In genomic region chr10:41518508-41518980, GRCm38 (mm10) we compare ENCODE assay signal across 8 mouse cellular contexts. TPM values are rescaled to one million over a fixed set of nuclear protein-coding genes. Genes with fewer than 3 reads are reported as not detected.
DNase-seq lines count a peak whose midpoint lies in the region; ATAC-seq and TF ChIP-seq lines count a peak whose summit lies in the region.

No protein-coding gene starts in this region.

- DNase-seq in R1 (ENCODE audit: low read depth, low spot score), result peak; percentile 87
- peak; percentile 83 to 87 for DNase-seq in cerebellum, adult 2 months
- peak; percentile 71 for DNase-seq in forelimb bud, embryonic 11.5 days (ENCODE audit: low read depth, low spot score)
- DNase-seq in left cerebral cortex, adult 18-20 months (ENCODE audit: low spot score in 2 of 2), result peak; percentile 35 to 42
- peak; percentile 90 for DNase-seq in lung, postnatal 36 days
- DNase-seq in retina, postnatal 1 day, result peak; percentile 86
- peak; percentile 64 to 68 for DNase-seq in urinary bladder, postnatal 4 days (ENCODE audit: low spot score in 2 of 2)

- H3K4me2 ChIP-seq in hindbrain, embryonic 16.5 days (ENCODE audit: low read length), result peak overlapping the region; percentile 97

- H3K9ac ChIP-seq in hindbrain, embryonic 16.5 days (ENCODE audit: low read depth, low read length), result peak overlapping the region; percentile 91

- H3K4me1 ChIP-seq in cerebellum, adult 2 months (ENCODE audit: control insufficient read depth, insufficient read depth, low read length), result peaks cover 3% of the 10 kb centered on the region; the same call in 1 of the 2 replicates
- peaks cover 16% of the 10 kb centered on the region for H3K4me1 ChIP-seq in hindbrain, embryonic 16.5 days (ENCODE audit: control insufficient read depth, insufficient read depth, low read depth, low read length)

- peak; percentile 73 for TF ChIP-seq CTCF in cerebellum, adult 2 months (IDR thresholded peaks at IDR 0.05; ENCODE audit: borderline replicate concordance, insufficient read depth, low read depth, low read length)

- peak; percentile 78 for ATAC-seq in hindbrain, embryonic 16.5 days

- no peaks in the 10 kb centered on the region for H3K36me3 ChIP-seq in hindbrain, embryonic 16.5 days (ENCODE audit: control insufficient read depth, insufficient read depth, low read length)

- no peak for TF ChIP-seq POLR2A in cerebellum, adult 2 months (IDR thresholded peaks at IDR 0.05; ENCODE audit: borderline replicate concordance, insufficient read depth, low read length)

- H3K9me3 ChIP-seq in hindbrain, embryonic 16.5 days (ENCODE audit: control insufficient read depth, low read length), result no peaks in the 10 kb centered on the region

- peak overlapping the region; percentile 94 for H3K4me3 ChIP-seq in cerebellum, adult 2 months (replicated peaks; ENCODE audit: insufficient read depth, low read depth, low read length)
- H3K4me3 ChIP-seq in hindbrain, embryonic 16.5 days (ENCODE audit: low read length), result peak overlapping the region; percentile 69

- WGBS in cerebellum, adult 2 months, result under 1% methylated on average over 23 of the region's 23 CpGs
- WGBS in hindbrain, embryonic 16.5 days, result under 1% methylated on average over 23 of the region's 23 CpGs

- H3K27me3 ChIP-seq in cerebellum, adult 2 months (ENCODE audit: control insufficient read depth, insufficient read depth, low read length), result no peaks in the 10 kb centered on the region
- H3K27me3 ChIP-seq in hindbrain, embryonic 16.5 days (replicated peaks; ENCODE audit: control insufficient read depth, insufficient read depth, low read length), result no peaks in the 10 kb centered on the region

- peak overlapping the region; percentile 100 for H3K27ac ChIP-seq in cerebellum, adult 2 months (ENCODE audit: insufficient read depth, low read length)
- peak overlapping the region; percentile 99 for H3K27ac ChIP-seq in hindbrain, embryonic 16.5 days (ENCODE audit: low read depth, low read length)

RNA-seq across cellular contexts. Expression of gene Cd164, which starts 0.7 kb away (rescaled TPM):
- polyA plus RNA-seq in cerebellum, adult 2 months (2012; rRNA removed), result 73.1 and 74.1 TPM in 2 replicates
- 57.2 and 62.9 TPM in 2 replicates for polyA plus RNA-seq in hindbrain, embryonic 16.5 days (2015; fragmentation: Nextera tagmentation; extraction: Ambion mirVana)
- total RNA-seq in left cerebral cortex, adult 18-20 months (2021), result 10 to 100 TPM; 61.0 to 68.7 TPM

RNA-seq across cellular contexts. Expression of gene Ppil6, which starts 28.3 kb away (rescaled TPM):
- polyA plus RNA-seq in cerebellum, adult 2 months (2012; rRNA removed), result 3.5 and 4.4 TPM in 2 replicates
- polyA plus RNA-seq in hindbrain, embryonic 16.5 days (2015; fragmentation: Nextera tagmentation; extraction: Ambion mirVana), result 4.5 and 5.3 TPM in 2 replicates
- total RNA-seq in left cerebral cortex, adult 18-20 months (2021), result 1 to 10 TPM; 4.4 to 5.7 TPM

RNA-seq across cellular contexts. Expression of gene Smpd2, which starts 28.4 kb away (rescaled TPM):
- 36.0 and 38.4 TPM in 2 replicates for polyA plus RNA-seq in cerebellum, adult 2 months (2012; rRNA removed)
- polyA plus RNA-seq in hindbrain, embryonic 16.5 days (2015; fragmentation: Nextera tagmentation; extraction: Ambion mirVana), result 46.5 and 52.9 TPM in 2 replicates
- total RNA-seq in left cerebral cortex, adult 18-20 months (2021), result 10 to 100 TPM; 15.0 to 16.9 TPM

RNA-seq across cellular contexts. Expression of gene Mical1, which starts 42.4 kb away (rescaled TPM):
- 11.1 and 11.3 TPM in 2 replicates for polyA plus RNA-seq in cerebellum, adult 2 months (2012; rRNA removed)
- 25.9 and 31.0 TPM in 2 replicates for polyA plus RNA-seq in hindbrain, embryonic 16.5 days (2015; fragmentation: Nextera tagmentation; extraction: Ambion mirVana)
- 10 to 100 TPM; 25.1 to 25.5 TPM for total RNA-seq in left cerebral cortex, adult 18-20 months (2021)

Comparison
In these comparisons a context has a peak if more than half of its experiments do, and no peak if none do; other contexts are left out.
1. Peak in every context shown above with its lines: DNase-seq, ATAC-seq, H3K4me3 ChIP-seq and H3K27ac ChIP-seq.
2. DNase-seq: peak in every context shown above with its lines; median percentile 90 in lung, postnatal 36 days; 87 in R1; 86 in retina, postnatal 1 day; 85 in cerebellum, adult 2 months; 71 in forelimb bud, embryonic 11.5 days; 66 in urinary bladder, postnatal 4 days; 38 in left cerebral cortex, adult 18-20 months.